Mouse (Mus musculus) embryonic fibroblast, embryonic 13.5 days (primary cell): ENCODE data around the gene Nipa2.

ENCODE experiments used
- CTCF ChIP-seq: IDR thresholded peaks from 2 replicates; pipeline ENCODE4 v1.5.1; 2011; ENCODE audit warnings: mild to moderate bottlenecking, control low read depth, low read length, moderate library complexity, borderline replicate concordance; ENCODE audit not compliant: insufficient read depth
- POLR2A ChIP-seq: IDR thresholded peaks from 2 replicates; pipeline ENCODE4 v1.6.1; 2011; ENCODE audit warnings: low read depth, mild to moderate bottlenecking, control low read depth, low read length, moderate library complexity

DNA sequence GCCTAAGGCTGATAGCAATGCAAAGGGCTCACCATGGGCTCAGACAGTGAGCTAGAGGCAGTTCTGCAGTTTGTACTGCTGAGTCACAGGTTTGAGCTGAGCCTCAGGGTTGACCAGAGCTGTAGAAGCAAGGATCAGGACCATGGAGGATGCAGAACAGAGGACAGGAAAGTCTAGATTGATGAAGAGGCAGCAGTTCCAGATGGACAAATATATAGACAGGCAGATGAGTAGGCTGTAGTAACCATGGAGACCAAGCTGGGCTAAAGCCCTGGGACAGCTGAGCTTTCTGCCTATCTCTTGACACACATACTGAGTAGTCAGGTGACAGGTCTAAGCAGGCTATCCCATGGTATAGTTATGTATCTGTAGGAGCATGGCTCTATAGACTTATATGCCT is 71.5 kb downstream of the Nipa2 start:
- TF ChIP-seq CTCF: no peak
- no peak for TF ChIP-seq POLR2A
